Mouse (Mus musculus): ENCODE measurements around the gene Retn. TPM values are rescaled to one million over a fixed set of nuclear protein-coding genes. Genes with fewer than 3 reads are reported as not detected.

Gene Retn
- polyA plus RNA-seq, 1 experiment from 2014 or later, result not detected

GRCm38 (mm10) chr8:3671980-3672491 lies 16.5 kb downstream of the Retn start, which contains the start of gene Fcor:
Gene Fcor (minus strand): TSS chr8:3672362.
- Histone ChIP-seq H3K9me3 (ENCODE audit: control insufficient read depth) (no peaks in the 10 kb centered on the region), H3K9ac (ENCODE audit: low read depth, low read length) (peak within 1 kb of the TSS; percentile 35), H3K36me3 (ENCODE audit: control insufficient read depth, insufficient read depth) (no peaks in the 10 kb centered on the region), H3K27me3 (replicated peaks; ENCODE audit: control insufficient read depth, insufficient read depth, low read length) (no peaks in the 10 kb centered on the region), H3K27ac (ENCODE audit: low read depth, low read length) (no peak within 1 kb of the TSS), H3K4me1 (replicated peaks; ENCODE audit: control insufficient read depth, insufficient read depth, low read length) (no peaks in the 10 kb centered on the region), H3K4me2 (replicated peaks; ENCODE audit: low read depth) (peak within 1 kb of the TSS; percentile 76), H3K4me3 (ENCODE audit: low read depth, low read length) (peak within 1 kb of the TSS; percentile 48)
- ATAC-seq, result peak; percentile 72
- peak; percentile 94 for TF ChIP-seq CTCF (IDR thresholded peaks at IDR 0.05; ENCODE audit: low read depth)
- under 1% methylated on average over 23 of the region's 23 CpGs for WGBS

GRCm38 (mm10) chr8:3674671-3675070 lies 19.1 kb downstream of the Retn start:
- no peak for TF ChIP-seq CTCF (IDR thresholded peaks at IDR 0.05; ENCODE audit: low read depth)
- no peak for ATAC-seq
- Histone ChIP-seq H3K36me3 (ENCODE audit: control insufficient read depth, insufficient read depth) (peaks cover 13% of the 10 kb centered on the region), H3K4me2 (replicated peaks; ENCODE audit: low read depth) (no peak overlapping the region), H3K9ac (ENCODE audit: low read depth, low read length) (no peak overlapping the region), H3K4me1 (replicated peaks; ENCODE audit: control insufficient read depth, insufficient read depth, low read length) (no peaks in the 10 kb centered on the region), H3K27ac (ENCODE audit: low read depth, low read length) (no peak overlapping the region), H3K4me3 (ENCODE audit: low read depth, low read length) (no peak overlapping the region), H3K9me3 (ENCODE audit: control insufficient read depth) (no peaks in the 10 kb centered on the region), H3K27me3 (replicated peaks; ENCODE audit: control insufficient read depth, insufficient read depth, low read length) (no peaks in the 10 kb centered on the region)
- WGBS, result 51% methylated on average over 3 of the region's 3 CpGs

GRCm38 (mm10) chr8:3676131-3676992 lies 20.8 kb downstream of the Retn start, which contains the start of gene Trappc5:
Gene Trappc5 (plus strand): TSS chr8:3676299.
- H3K4me3 ChIP-seq (ENCODE audit: low read depth, low read length), result peak within 1 kb of the TSS; percentile 91
- peak within 1 kb of the TSS; percentile 89 for H3K27ac ChIP-seq (ENCODE audit: low read depth, low read length)
- H3K9ac ChIP-seq (ENCODE audit: low read depth, low read length), result peak within 1 kb of the TSS; percentile 95
- no peaks in the 10 kb centered on the region for H3K27me3 ChIP-seq (replicated peaks; ENCODE audit: control insufficient read depth, insufficient read depth, low read length)
- peak within 1 kb of the TSS; percentile 82 for H3K4me2 ChIP-seq (replicated peaks; ENCODE audit: low read depth)
- peak; percentile 84 for ATAC-seq
- peak; percentile 99 for TF ChIP-seq CTCF (IDR thresholded peaks at IDR 0.05; ENCODE audit: low read depth)
- H3K4me1 ChIP-seq (replicated peaks; ENCODE audit: control insufficient read depth, insufficient read depth, low read length), result no peaks in the 10 kb centered on the region
- no peaks in the 10 kb centered on the region for H3K9me3 ChIP-seq (ENCODE audit: control insufficient read depth)
- under 1% methylated on average over 61 of the region's 61 CpGs for WGBS
- peaks cover 30% of the 10 kb centered on the region for H3K36me3 ChIP-seq (ENCODE audit: control insufficient read depth, insufficient read depth)

- peak; percentile 9; the same call in 1 of the 2 replicates for ATAC-seq
- H3K36me3 ChIP-seq (ENCODE audit: control insufficient read depth, insufficient read depth), result peaks cover 31% of the 10 kb centered on the region
- peak overlapping the region; percentile 89 for H3K27ac ChIP-seq (ENCODE audit: low read depth, low read length)
- peak overlapping the region; percentile 91 for H3K4me3 ChIP-seq (ENCODE audit: low read depth, low read length)
- TF ChIP-seq CTCF (IDR thresholded peaks at IDR 0.05; ENCODE audit: low read depth), result no peak
- no peaks in the 10 kb centered on the region for H3K27me3 ChIP-seq (replicated peaks; ENCODE audit: control insufficient read depth, insufficient read depth, low read length)
- peak overlapping the region; percentile 82 for H3K4me2 ChIP-seq (replicated peaks; ENCODE audit: low read depth)
- WGBS, result 2% methylated on average over 15 of the region's 15 CpGs
- H3K4me1 ChIP-seq (replicated peaks; ENCODE audit: control insufficient read depth, insufficient read depth, low read length), result no peaks in the 10 kb centered on the region
- no peaks in the 10 kb centered on the region for H3K9me3 ChIP-seq (ENCODE audit: control insufficient read depth)
- H3K9ac ChIP-seq (ENCODE audit: low read depth, low read length), result peak overlapping the region; percentile 95
Observed at GRCm38 (mm10) chr8:3676993-3677579, 21.5 kb downstream of the Retn start.

GRCm38 (mm10) chr8:3678831-3679230 lies 23.3 kb downstream of the Retn start:
- Histone ChIP-seq H3K27ac (ENCODE audit: low read depth, low read length) (no peak overlapping the region), H3K4me3 (ENCODE audit: low read depth, low read length) (no peak overlapping the region), H3K4me2 (replicated peaks; ENCODE audit: low read depth) (no peak overlapping the region), H3K9me3 (ENCODE audit: control insufficient read depth) (no peaks in the 10 kb centered on the region), H3K4me1 (replicated peaks; ENCODE audit: control insufficient read depth, insufficient read depth, low read length) (no peaks in the 10 kb centered on the region), H3K36me3 (ENCODE audit: control insufficient read depth, insufficient read depth) (peaks cover 34% of the 10 kb centered on the region), H3K9ac (ENCODE audit: low read depth, low read length) (no peak overlapping the region), H3K27me3 (replicated peaks; ENCODE audit: control insufficient read depth, insufficient read depth, low read length) (no peaks in the 10 kb centered on the region)
- WGBS, result 97% methylated on average over 23 of the region's 23 CpGs
- no peak for TF ChIP-seq CTCF (IDR thresholded peaks at IDR 0.05; ENCODE audit: low read depth)
- no peak for ATAC-seq

GRCm38 (mm10) chr8:3679236-3679635 lies 23.7 kb downstream of the Retn start:
- Histone ChIP-seq H3K27me3 (replicated peaks; ENCODE audit: control insufficient read depth, insufficient read depth, low read length) (no peaks in the 10 kb centered on the region), H3K4me3 (ENCODE audit: low read depth, low read length) (no peak overlapping the region), H3K4me2 (replicated peaks; ENCODE audit: low read depth) (no peak overlapping the region), H3K36me3 (ENCODE audit: control insufficient read depth, insufficient read depth) (peaks cover 34% of the 10 kb centered on the region), H3K27ac (ENCODE audit: low read depth, low read length) (no peak overlapping the region), H3K4me1 (replicated peaks; ENCODE audit: control insufficient read depth, insufficient read depth, low read length) (no peaks in the 10 kb centered on the region), H3K9me3 (ENCODE audit: control insufficient read depth) (no peaks in the 10 kb centered on the region), H3K9ac (ENCODE audit: low read depth, low read length) (no peak overlapping the region)
- no peak for TF ChIP-seq CTCF (IDR thresholded peaks at IDR 0.05; ENCODE audit: low read depth)
- WGBS, result 97% methylated on average over 23 of the region's 23 CpGs
- ATAC-seq, result no peak

Data from intestine, postnatal 0 days (tissue).